Mouse (Mus musculus): ENCODE measurements around the gene Pknox2.
A peak's percentile ranks its signal among the peaks of the same experiment; 100 is the strongest.

The Pknox2 gene

DNA sequence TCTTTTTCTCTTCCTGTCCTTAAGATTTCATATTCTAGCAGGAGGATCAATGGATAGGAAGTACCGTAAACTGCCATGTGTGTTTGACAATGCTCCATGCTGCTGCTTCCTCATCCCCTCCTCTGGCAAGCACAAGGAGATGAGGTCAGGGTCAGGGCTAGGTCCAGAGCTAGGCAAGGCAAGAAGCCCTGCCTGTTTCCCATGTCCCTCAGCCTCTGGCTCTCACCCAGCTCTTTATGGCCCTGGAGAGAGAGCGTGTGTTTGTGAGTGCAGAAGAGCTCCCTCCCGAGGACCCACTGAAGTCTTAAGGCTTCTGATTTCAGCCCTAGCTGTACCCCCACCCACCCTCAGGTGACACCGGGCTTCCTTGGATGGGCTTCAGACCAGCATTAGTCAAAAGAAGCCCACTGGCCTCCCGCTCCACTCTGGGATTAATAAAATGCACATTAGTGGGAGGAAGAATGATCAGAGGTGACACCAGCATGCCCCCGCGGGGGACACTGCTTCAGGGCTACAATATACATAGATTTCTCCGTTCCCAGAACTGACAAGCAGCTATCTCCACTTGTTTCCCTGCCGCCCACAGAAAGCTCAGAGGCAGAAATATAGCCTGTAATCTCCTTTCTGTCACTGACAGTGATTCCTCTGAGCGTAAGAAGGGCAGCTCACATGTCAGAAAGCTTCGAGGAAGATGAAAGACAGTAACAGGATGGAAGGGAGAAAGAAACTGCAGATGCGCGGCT lies 156.4 kb downstream of the Pknox2 start:
- DNase-seq (ENCODE audit: low spot score in 2 of 2), result no peak

DNA sequence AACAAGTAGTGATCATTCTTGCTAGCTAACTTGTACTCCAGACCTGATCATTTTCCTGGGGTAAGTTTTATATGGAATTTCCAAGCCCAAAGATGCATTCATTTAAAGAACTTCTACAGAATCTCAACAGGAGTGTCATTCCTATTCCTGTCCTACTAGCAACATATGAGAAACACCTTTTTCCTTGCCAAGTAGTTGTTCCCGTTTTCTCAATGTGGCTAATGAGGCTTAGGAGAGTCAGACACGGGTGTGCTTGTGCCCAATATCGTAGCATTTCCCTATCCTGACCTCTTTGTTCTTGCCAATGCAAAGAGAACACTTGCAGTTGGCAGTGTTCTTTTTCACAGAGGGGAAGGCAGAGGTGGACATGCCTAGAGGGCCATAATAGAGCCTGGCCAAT lies 157.2 kb downstream of the Pknox2 start:
- no peak for DNase-seq (ENCODE audit: low spot score in 2 of 2)

DNA sequence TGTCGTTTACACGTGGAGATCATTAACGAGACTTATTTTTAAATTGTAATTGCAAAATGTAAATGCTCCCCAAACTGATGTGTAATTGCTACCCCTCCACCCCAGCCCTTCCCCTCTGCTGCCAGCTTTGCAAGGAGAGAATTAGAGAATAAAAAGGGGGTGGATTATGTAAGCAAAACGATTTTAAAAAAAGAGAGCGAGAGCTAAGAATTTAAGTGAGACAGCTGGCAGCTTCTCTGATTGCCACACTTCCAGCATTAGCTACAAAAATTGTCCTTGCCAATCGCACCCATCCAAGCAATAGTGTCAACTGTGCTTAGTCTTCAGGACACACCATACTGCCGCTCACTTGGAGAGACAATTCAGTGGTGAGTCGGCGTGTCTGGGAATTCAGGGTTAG lies 162.0 kb downstream of the Pknox2 start:
- DNase-seq (ENCODE audit: low spot score in 2 of 2), result no peak

DNA sequence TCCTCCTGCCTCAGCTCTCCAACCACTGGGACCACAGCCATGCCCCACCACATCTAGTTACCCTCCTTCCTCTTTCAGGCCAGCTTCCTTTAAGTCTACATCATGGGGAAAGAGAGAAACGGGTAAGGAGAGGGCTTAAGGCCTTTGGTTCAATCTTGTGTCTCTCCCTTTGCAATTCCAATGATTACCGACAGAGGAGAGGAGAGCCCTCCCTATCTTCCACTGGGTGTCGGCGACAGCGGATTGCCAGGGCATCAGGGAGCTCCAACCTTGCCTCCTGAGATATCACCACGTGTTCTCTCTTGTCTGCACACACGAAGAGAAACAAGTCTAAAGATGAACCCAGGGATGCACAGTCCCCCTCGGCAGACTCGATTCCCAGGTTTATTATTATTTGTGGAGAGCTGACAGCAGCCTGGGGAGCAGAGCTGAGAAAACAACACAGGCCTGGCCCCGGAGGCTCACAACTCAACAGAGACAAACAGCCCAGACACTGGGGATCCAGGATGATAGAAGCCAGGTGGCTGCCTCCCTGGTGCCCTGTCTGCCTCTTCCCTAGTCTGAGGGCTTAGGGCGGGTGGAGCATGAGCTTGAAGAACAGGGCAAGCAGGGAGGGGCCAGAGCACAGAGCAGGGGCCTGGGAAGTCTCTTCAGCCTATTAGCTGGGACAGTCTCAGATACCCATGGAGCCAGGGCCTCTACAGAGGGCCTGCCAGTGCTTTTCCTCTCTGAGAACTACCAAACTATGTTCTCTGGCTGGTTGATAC lies 170.4 kb downstream of the Pknox2 start:
- DNase-seq (ENCODE audit: low spot score in 2 of 2), result no peak

DNA sequence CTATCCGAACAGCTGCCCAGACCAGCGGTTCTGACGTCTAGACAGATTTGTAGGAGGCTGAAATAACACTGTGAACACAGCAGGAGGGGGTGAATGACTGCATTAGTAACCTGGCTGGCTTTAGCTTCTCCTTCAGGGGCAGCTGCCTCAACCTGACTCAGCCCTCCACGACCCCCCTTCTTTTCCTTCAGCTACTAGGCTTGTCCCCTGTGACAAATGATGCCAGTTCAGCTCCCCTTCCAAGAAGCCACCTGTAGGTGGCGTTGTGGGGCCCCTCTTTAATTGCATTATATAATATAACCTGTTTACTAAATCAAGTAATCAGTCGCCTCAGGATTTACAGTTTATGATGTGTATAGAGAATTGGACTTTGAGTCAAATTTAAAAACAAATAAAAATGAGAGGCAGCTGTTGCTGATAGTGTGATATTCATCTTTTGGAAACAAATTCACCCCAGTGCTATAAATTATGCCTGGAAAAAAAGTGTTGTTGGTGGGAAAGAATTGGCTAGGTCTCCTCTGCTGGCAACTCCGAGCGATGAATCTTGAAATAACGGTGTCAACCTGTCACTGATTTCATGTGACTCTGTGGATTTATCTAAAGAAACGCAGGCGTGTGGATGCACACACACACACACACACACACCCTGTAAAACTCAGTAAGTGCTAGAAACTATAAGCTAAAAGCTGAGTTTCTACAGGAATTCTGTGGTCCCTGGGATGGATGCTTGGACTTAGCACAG lies 173.6 kb downstream of the Pknox2 start:
- no peak for DNase-seq (ENCODE audit: low spot score in 2 of 2)

DNA sequence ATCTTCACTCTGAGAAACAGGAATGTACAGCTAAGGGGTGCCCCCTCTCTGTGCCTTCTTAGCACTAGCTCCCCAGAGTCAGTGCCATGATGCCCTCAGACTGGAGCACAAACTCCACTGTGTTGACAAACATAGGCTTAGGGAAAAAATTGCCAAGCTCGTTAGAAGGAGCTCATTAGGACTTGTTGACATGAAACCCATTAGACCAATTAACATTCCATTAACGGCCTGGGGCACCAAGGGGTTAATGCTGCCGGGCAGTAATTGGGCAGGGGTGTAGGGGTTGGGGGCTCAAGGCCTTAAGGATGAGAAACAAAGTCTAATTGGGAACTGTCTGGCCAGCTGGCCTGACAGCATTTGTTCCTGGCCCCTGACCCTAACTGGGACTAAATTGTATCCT lies 175.1 kb downstream of the Pknox2 start:
- DNase-seq (ENCODE audit: low spot score in 2 of 2), result no peak

DNA sequence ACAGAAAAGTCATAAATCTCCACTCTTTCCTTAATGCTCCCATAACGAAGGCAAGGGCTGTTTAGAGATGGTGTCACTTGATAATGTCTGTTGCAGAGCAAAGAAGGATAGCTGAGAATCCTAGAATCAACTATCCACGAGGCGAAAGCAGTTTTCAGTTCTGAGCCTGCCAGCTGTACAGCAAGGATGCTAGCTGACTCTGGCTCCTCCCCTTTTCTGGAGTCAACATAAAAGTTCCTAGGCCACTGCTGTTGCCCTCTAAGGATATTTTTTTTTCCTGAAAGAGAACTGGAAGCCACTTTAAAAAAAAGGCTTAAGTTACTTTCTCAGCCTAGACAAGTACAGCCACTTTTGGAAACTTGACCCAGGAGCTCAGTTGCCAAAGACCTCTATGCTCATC lies 176.1 kb downstream of the Pknox2 start:
- DNase-seq (ENCODE audit: low spot score in 2 of 2), result no peak

DNA sequence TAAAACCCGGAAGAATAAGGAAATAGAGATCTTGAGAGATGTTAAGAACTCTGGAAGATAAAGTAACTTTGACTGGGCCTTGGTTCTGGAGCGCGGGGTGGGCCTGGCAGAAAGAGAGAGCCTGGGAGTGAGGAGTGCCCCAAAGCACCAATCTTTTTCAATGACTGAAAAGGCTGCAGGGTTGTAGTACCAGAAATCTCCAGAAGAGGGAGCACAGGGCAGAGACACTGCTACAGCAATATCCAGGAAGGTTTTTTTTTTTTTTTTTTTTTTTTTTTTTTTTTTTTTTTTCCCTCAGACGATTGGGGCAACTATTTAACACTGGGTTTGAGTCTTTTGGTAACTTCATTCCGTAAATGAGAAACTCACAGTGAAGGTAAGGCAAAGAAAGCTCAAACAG lies 176.6 kb downstream of the Pknox2 start:
- DNase-seq (ENCODE audit: low spot score in 2 of 2), result peak; percentile 70 to 91

DNA sequence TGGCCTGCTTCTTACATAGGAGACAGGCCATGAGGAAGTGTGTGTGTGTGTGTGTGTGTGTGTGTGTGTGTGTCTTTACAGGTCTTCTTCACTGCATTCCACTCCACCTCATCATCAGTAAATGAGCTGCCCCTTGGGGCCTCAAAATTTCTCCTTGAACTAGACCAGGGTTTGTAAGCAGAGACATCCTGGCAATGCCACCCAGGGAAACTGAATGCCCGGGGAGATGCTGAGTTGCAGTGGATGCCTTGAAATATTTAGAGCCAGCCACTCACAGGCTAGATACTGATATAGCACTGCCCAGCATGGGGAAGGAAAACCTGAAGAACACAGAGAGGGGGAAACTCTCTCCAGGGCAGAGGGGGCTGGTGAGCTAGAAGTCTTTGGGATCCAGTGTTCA lies 178.1 kb downstream of the Pknox2 start:
- no peak for DNase-seq (ENCODE audit: low spot score in 2 of 2)

DNA sequence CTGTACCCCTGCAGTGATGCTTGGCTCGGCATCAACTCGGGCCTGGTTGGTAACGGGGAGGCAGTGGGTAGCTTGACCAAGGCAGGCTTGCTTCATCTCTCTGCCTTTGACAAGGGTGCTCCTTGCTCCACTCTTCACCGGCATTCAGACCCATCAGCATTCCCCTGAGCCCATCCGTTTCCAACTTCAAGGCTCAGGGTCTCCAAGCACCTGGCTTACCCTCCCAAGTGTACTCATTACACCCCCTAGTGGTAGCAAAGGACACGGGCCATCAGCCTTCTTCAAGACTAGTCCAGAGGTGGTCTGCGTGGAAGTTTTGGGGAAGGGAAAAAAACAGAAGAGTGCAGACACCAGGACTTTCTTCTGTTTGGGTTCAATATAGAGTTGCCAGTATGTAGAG lies 178.5 kb downstream of the Pknox2 start:
- DNase-seq (ENCODE audit: low spot score in 2 of 2), result peak in 1 of 2 experiments; percentile 60

DNA sequence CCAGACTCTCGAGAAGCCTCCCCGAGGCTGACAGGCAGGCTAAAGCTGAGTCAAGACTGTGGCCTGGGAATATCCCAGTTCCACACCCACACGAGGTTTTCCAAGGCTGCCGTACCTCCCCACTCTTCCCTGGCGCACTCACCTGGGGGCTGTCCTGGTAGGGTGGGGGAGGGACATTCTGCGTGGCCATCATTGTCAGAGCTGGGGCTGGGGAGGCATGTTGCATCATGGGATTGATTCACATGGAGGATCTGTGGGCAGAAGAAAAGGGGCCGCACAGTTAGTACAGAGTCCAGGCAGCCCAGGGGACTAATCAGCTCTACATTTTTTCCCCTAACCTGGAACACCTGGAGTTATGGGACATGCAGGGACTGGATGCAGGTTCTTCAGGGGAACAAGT lies 179.0 kb downstream of the Pknox2 start:
- no peak for DNase-seq (ENCODE audit: low spot score in 2 of 2)

DNA sequence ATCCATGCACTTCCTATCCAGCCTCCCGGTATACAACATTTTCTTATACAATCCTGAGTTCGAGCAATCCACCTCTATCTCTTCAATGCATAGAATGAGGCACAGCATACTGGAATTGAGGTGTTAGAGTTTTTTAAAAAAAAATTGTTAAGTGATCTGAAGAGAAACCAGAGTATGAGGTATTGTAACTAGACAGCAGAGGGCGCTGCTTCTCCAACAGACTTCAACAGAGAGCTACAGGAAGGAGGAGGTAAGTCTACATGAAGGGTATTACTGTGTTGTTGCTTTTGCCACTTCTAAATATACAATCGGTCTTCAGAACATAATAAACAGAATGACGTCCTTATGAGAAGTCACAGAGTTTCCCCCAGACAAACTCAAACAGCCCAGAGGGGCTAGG lies 181.5 kb downstream of the Pknox2 start:
- DNase-seq (ENCODE audit: low spot score in 2 of 2), result no peak

DNA sequence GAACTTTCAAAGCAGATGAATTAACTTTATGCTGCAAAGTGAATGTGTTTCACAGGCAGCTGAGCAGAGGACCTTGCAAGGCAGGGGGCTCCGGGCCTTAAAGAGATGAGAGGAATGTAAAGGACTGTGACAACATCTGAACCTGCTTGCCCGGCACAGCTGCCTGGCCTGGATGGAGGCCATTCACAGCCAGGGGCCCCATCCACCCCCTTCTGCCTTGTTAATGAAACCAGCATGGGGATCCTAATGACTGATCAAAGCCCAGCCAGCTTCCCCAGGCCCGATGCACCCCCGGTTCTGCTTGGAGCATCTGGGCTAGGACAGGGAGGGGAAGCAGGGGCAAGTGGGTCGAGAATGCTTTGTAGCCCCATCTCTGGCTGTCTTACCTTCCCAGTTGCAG lies 183.0 kb downstream of the Pknox2 start:
- no peak for DNase-seq (ENCODE audit: low spot score in 2 of 2)

DNA sequence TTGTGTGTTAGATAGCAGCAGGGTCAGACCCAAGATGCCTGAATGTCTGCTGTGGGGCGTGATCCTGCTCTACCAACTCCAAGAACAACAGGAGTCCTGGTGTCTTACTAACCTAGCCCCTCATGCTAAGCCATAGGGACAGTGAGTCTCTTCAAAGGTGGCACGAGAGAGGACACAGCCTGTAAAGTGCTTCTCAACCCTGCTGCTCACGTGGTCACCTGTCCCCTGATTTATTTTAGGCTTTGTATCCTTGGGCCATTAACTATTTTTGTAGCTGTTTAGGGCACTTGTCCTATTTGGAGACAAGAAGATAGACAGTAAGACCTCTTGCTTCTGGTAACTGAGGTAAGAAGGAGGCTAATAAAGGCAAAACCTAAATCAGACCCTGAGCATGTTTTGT lies 183.7 kb downstream of the Pknox2 start:
- DNase-seq (ENCODE audit: low spot score in 2 of 2), result no peak

DNA sequence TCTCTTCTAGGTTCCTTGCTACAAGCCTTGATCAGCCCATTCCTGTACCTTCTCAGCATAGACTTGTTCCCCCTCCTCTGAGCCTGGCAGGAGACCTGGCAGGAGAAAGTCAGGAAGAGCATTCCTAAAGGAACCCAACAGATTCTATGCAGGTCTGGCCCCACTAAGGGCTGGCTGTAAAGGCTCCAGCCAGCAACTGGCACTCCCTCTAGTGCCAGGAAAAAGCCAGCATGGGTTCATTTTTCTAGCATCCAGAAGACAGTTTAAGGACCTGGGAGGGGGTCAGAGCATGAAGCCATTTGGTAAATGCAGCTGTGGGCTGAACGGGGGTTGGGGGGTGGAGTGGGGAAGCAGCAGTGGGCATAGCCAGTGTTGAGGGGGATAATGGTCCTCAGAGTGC lies 185.3 kb downstream of the Pknox2 start:
- no peak for DNase-seq (ENCODE audit: low spot score in 2 of 2)

DNA sequence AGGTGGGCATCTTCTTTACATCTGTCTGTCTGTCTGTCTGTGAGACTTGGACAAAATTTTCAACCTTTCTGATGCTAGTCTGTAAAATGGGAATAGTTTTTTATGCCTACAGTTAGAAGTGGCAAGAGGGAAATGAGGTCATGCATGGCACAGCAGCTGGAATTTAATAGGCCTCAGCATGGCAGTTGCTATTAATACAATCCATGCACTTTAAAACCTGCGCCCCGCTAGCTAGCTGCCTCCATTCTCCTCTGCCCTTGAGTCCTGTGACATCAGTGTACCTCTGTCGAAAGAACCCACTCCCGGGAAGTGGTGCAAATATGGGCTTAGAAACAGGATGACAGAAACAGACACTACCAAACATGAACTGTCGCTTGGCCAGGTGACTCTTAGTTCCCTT lies 186.1 kb downstream of the Pknox2 start:
- no peak for DNase-seq (ENCODE audit: low spot score in 2 of 2)

DNA sequence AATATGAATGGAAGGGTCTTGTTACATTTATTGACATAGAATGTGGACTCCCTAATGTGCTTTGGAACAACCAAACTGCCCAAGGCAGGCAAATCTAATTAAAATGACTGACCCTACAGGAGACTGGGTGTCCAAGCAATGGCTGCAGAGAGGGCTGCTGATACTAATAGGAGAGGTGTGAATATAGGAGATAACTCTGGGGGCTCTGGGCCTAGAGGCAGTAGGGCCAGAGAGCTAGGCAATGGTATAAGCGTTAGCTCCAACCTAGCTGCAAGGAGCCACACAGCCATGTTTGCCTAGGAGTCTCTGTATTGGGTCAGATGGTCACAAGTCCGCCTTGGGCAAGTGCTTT lies 196.1 kb downstream of the Pknox2 start:
- no peak for DNase-seq (ENCODE audit: low spot score in 2 of 2)

DNA sequence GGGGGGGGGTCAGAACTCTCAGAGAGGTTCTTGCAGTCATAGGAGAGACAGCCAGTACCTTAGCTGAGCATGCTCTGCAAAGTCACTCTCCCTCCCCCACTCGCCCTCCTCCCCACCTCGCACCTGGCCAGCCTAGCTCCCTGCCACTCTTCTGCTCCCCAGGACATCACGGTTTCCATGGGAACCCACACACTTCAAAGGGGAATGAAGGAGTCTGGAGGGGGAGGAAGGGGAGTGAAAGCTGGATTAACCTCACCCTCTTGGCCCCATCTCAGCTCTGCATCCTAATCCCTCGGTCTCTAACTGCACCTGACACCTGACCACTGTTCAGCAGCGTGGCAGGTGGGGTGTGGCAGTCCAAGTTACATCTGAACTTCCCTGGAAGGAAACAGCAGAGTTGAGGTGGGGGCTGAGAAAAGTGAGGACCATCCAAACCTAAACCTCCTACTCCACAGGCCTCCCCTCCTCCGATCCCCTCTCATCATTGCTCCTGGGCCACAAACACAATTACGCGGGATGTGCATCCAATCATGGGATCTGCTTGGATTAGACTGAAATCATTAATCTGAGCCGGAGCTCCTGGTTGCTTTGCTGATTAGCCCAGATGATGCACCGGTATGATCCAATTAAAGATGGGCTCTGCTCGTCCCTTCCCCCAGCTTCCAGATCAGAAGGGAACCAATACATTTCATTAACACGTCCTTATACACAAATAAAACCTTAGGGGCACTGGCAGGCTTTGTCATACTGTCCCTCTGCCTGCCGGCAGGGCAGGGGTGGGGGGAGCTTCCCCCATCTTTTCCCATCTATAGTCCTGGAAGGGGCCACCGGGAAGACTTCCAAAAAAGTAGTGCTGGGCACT lies 196.7 kb downstream of the Pknox2 start:
- DNase-seq (ENCODE audit: low spot score in 2 of 2), result peak in 1 of 2 experiments; percentile 40

DNA sequence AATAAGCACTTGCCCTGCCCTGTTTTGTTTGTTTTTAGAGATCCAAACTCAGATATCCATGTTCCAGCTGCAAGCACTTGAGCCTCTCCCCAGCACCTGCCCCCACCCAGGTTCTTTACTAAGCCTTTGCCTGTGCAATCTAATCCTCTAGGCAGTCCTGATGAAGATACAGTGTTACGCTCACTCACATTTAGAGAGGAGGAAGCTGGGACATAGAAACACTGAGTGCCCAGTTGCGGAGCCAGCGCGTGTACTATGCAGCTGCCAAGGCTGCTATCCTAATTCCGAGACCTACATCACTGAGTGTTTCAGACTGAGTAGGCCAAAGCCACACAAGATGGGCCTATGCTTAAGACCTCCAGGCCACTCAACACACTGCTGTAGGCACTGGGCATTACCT lies 199.0 kb downstream of the Pknox2 start:
- DNase-seq (ENCODE audit: low spot score in 2 of 2), result no peak

DNA sequence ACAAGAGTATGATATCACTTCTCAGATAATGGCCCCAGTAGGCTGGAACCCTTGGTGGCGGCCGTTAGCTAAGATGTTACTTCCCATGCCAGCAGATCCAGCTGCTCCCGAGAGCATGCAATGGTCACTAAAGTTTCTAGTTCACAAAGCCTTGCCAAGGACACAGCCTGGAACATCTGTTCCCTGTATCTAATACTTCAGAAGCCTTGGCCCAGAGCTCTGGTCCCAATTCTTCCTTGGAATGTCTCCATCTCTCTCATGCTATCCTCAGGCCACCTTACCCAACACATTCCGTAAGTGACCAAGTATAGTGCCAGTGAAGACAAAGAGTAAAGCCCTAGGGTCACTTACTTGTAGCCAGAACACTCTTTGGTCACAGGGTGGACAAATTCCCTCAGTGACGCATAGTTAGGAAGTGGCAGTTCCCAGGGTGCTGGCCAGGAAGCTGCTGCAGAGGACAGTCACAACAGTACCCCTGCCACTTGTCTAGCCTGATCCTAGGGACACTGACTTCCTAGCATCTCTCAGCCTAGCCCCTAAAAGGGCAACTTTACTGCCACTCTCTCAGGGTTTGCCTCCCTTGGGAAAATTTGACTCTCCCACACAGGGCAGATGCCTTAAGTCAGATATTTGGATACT lies 200.0 kb downstream of the Pknox2 start:
- DNase-seq (ENCODE audit: low spot score in 2 of 2), result no peak

DNA sequence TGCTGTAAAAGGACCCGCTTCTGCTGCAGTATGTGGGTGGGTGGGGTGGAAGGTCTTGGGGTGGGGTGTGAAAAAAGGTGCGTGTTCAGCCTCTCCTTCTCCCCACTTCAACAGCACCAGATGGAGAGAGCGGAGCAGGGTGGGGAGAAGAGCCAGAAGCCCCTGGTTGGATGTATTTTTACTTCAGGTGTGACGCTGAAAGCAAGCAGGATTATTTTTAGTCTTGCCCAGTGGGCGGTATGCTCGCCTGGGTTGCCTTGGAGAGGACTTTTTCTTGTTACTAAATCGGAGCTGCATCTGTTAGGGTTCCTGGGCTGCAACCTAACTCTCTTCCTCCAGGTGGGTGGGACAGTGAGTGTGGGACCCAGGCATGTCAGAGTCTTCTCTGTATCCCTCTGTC lies 202.4 kb downstream of the Pknox2 start:
- no peak for DNase-seq (ENCODE audit: low spot score in 2 of 2)

Measured in cerebellum, postnatal 4 days (tissue).